Mouse (Mus musculus) liver, postnatal 0 days (tissue): ENCODE measurements at regions not wholly inside any gene's neighbourhood (a gene's known extent, or its start where the extent isn't known, plus 50 kb on each side); places are given as distances from the start of the nearest gene placed in this dataset.

Experiments
- ATAC-seq: fragments of 200-750 bp; cut with Nextera tagmentation; 2 replicates; pipeline ENCODE4 v1.8.0; 2017; ENCODE audit warnings: mild to moderate bottlenecking, moderate library complexity
- DNase-seq: peaks from one replicate; pipeline ENCODE4 v3.0.0-alpha.2; 2016
- H3K27ac ChIP-seq: fragments of 300-500 bp; sonication (generic); 2 replicates; pipeline ENCODE4 v1.5.1; 2014; ENCODE audit warnings: antibody characterized with exemption, moderate library complexity, mild to moderate bottlenecking, low read depth
- H3K27me3 ChIP-seq: fragments of 300-500 bp; sonication (generic); 2 replicates; pipeline ENCODE4 v1.6.1; 2014; ENCODE audit warnings: low read length, control low read depth, mixed read lengths; ENCODE audit not compliant: insufficient read depth
- H3K36me3 ChIP-seq: fragments of 300-500 bp; sonication (generic); replicated peaks from 2 replicates; pipeline ENCODE4 v1.6.1; 2014; ENCODE audit warnings: mild to moderate bottlenecking, control low read depth, low read length, moderate library complexity, mixed read lengths; ENCODE audit not compliant: insufficient read depth
- H3K4me1 ChIP-seq: fragments of 300-500 bp; sonication (generic); 2 replicates; pipeline ENCODE4 v1.6.1; 2014; ENCODE audit warnings: antibody characterized with exemption, mild to moderate bottlenecking, control low read depth; ENCODE audit not compliant: insufficient read depth
- H3K4me2 ChIP-seq: fragments of 300-500 bp; sonication (generic); 2 replicates; pipeline ENCODE4 v1.6.1; 2014; ENCODE audit warnings: low read depth, mild to moderate bottlenecking, low read length, moderate library complexity, mixed read lengths
- H3K4me3 ChIP-seq: fragments of 300-500 bp; sonication (generic); 2 replicates; pipeline ENCODE4 v1.5.1; 2014; ENCODE audit warnings: low read depth, low read length
- H3K9ac ChIP-seq: fragments of 300-500 bp; sonication (generic); replicated peaks from 2 replicates; pipeline ENCODE4 v1.6.1; 2014; ENCODE audit warnings: mild to moderate bottlenecking, moderate library complexity
- H3K9me3 ChIP-seq: fragments of 300-500 bp; sonication (generic); 2 replicates; pipeline ENCODE4 v1.6.1; 2016; ENCODE audit warnings: mild to moderate bottlenecking, control low read depth, low read length, mixed read lengths
- CTCF ChIP-seq: sonication (generic); IDR thresholded peaks from 2 replicates; pipeline ENCODE4 v1.5.1; 2016; ENCODE audit warnings: antibody characterized with exemption, low read depth
- EP300 ChIP-seq: IDR thresholded peaks from 2 replicates; pipeline ENCODE4 v1.6.1; 2016; ENCODE audit warnings: antibody characterized with exemption, low read depth, mild to moderate bottlenecking
- WGBS: fragments of 180-500 bp; shearing (Covaris S2); extraction: QIAGEN DNeasy Blood & Tissue Kit; methylation state at CpG from one replicate; pipeline ENCODE4 v1.1.7; 2014; ENCODE audit not compliant: insufficient replicate concordance; 5-methylcytosine and 5-hydroxymethylcytosine counted together

DNA sequence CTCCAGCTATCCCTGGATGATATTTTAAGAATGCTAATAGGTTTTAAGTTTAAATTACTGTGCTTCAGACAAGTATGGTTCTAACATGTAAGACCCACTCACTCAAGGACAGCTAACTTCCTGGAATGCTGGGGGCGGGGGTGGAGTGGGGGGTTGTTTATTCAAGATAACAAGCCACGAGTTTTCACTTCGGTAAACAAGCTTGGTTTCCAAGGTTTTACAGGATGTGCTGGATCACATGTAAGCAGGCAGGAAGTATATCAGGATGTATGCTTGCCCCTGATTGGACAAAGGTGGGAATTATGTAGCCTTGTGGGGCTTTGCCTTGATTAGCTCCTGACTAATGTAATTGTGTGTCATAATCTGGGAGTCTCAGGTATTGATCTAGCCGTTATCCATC, 129.5 kb downstream of the Spry2 start:
- Histone ChIP-seq H3K4me3 (no peak overlapping the region), H3K27ac (no peak overlapping the region), H3K4me2 (no peak overlapping the region), H3K9me3 (no peaks in the 10 kb centered on the region), H3K36me3 (no peaks in the 10 kb centered on the region), H3K27me3 (no peaks in the 10 kb centered on the region), H3K9ac (no peak overlapping the region), H3K4me1 (0 out of 2 replicates have a peak, but pooled peaks cover 3% of the 10 kb centered on the region)
- no peak for ATAC-seq
- no peak for DNase-seq
- no peak for TF ChIP-seq EP300
- no peak for TF ChIP-seq CTCF
- 27% methylated on average over 4 of the region's 4 CpGs for WGBS

DNA sequence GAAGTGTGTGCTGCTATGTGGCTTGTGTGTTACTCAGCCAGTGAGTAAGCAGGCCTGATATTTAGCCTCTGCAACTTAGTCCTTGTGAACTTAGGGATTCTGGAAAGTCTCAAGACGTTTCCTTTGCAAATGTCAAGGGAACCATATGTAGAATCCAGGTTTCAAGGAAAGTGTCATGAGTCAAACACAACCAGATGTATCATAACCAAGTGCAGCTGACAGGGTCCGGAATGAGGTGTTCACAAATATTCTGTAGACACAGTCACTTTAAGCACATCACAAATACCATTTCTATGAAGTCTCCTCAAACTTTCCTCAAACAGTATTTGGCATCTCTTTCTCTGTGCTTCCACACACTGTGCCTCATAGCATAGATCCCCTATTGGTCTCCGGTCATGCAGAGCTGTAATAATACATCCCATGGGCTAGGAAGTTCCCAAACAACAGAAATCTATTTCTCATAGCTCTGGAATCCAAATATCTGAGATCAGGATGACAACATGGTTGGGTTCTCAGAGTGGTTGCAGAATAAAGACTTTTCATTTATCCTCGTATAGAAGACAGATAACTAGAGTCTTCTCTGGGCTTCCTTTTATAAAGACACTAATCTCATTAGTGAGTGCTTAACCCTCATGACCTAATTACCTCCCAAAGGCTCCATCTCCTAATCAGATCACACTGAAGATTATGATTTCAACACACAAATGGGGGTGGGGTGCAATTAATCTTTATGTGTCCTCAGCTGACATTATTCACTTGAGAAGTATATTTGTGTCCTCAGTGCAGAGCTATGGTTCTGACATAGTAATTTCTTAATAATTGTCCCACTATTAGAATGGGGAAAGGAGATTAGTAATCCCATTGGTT, 143.9 kb downstream of the Spry2 start:
- Histone ChIP-seq H3K9ac (no peak overlapping the region), H3K36me3 (no peaks in the 10 kb centered on the region), H3K9me3 (no peaks in the 10 kb centered on the region), H3K4me1 (no peaks in the 10 kb centered on the region), H3K4me2 (no peak overlapping the region), H3K4me3 (no peak overlapping the region), H3K27me3 (no peaks in the 10 kb centered on the region), H3K27ac (no peak overlapping the region)
- DNase-seq (no peak), ATAC-seq (no peak)
- no peak for TF ChIP-seq CTCF
- TF ChIP-seq EP300: no peak
- WGBS: 71% methylated on average over 4 of the region's 4 CpGs

DNA sequence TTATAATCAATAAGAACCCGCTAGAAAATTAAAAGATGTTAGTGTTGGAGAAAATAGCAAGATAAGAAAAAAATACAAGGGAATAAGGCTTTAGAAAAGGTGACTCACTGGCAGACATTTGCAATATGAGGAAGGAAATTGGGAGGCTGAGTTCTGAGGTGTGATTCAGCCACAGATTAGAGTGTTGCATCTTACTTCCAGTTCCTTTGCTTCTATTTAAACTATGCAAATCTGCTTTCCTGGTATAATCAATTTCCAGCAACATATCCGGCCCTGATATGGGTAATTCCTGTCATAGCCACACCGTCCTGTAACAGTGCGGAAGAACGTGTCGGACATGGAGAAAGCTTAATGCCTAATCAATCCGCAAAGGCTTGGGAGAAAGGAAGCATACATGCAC, 144.9 kb downstream of the Spry2 start:
- H3K27me3 ChIP-seq: no peaks in the 10 kb centered on the region
- TF ChIP-seq CTCF (no peak), EP300 (no peak)
- no peaks in the 10 kb centered on the region for H3K9me3 ChIP-seq
- ATAC-seq: no peak
- no peaks in the 10 kb centered on the region for H3K4me1 ChIP-seq
- H3K4me3 ChIP-seq: no peak overlapping the region
- no peak overlapping the region for H3K27ac ChIP-seq
- no peak overlapping the region for H3K4me2 ChIP-seq
- H3K36me3 ChIP-seq: no peaks in the 10 kb centered on the region
- 44% methylated on average over 7 of the region's 7 CpGs for WGBS
- no peak for DNase-seq
- no peak overlapping the region for H3K9ac ChIP-seq

DNA sequence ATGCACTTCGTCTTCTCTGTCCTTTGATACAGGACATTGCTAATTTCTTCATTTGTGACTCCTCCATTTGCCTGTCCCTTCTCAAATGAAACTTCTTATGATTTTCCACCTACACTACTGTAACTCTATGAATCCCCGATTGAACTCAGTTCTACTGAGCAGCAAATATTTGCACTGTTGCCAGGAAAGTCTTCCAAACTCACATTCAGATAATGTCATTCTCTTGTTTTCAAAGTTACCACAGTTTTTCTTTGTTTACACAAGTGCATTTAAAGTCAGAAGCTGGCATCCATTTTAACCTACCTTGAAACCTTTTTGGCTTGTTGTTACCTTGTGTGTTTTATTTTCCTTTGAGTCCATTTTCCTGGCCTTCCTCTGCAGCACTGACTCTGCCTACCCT, 152.0 kb downstream of the Spry2 start:
- Histone ChIP-seq H3K4me2 (no peak overlapping the region), H3K9me3 (no peaks in the 10 kb centered on the region), H3K36me3 (no peaks in the 10 kb centered on the region), H3K4me3 (no peak overlapping the region), H3K9ac (no peak overlapping the region), H3K27ac (no peak overlapping the region), H3K27me3 (no peaks in the 10 kb centered on the region), H3K4me1 (no peaks in the 10 kb centered on the region; the same call in 1 of the 2 replicates)
- TF ChIP-seq CTCF (no peak), EP300 (no peak)
- 62% methylated on average over 2 of the region's 2 CpGs for WGBS
- ATAC-seq (no peak), DNase-seq (no peak)

GRCm38 (mm10) chr14:105744125-105744524, 152.5 kb downstream of the Spry2 start:
- 75% methylated on average over 3 of the region's 3 CpGs for WGBS
- H3K27me3 ChIP-seq: no peaks in the 10 kb centered on the region
- no peaks in the 10 kb centered on the region; the same call in 1 of the 2 replicates for H3K4me1 ChIP-seq
- no peaks in the 10 kb centered on the region for H3K9me3 ChIP-seq
- no peak overlapping the region for H3K27ac ChIP-seq
- TF ChIP-seq EP300 (no peak), CTCF (no peak)
- no peak overlapping the region for H3K4me2 ChIP-seq
- ATAC-seq (no peak), DNase-seq (no peak)
- H3K4me3 ChIP-seq: no peak overlapping the region
- no peaks in the 10 kb centered on the region for H3K36me3 ChIP-seq
- no peak overlapping the region for H3K9ac ChIP-seq

- Histone ChIP-seq H3K4me1 (no peaks in the 10 kb centered on the region; the same call in 1 of the 2 replicates), H3K4me2 (no peak overlapping the region), H3K27ac (no peak overlapping the region), H3K9ac (no peak overlapping the region), H3K36me3 (no peaks in the 10 kb centered on the region), H3K9me3 (no peaks in the 10 kb centered on the region), H3K4me3 (no peak overlapping the region), H3K27me3 (no peaks in the 10 kb centered on the region)
- no peak for DNase-seq
- ATAC-seq: no peak
- TF ChIP-seq EP300: no peak
- TF ChIP-seq CTCF: no peak
- WGBS: 72% methylated on average over 11 of the region's 11 CpGs
These were observed 155.7 kb downstream of the Spry2 start for GRCm38 (mm10) chr14:105740889-105741288.
